Mouse (Mus musculus) kidney, adult 2 months (tissue): ENCODE measurements at regions not wholly inside any gene's neighbourhood (a gene's known extent, or its start where the extent isn't known, plus 50 kb on each side); places are given as distances from the start of the nearest gene placed in this dataset.

Experiments
- CTCF ChIP-seq: fragments of 200-500 bp; conservative IDR thresholded peaks from 2 replicates; pipeline ENCODE4 v1.5.1; 2011; ENCODE audit warnings: low read depth, mild to moderate bottlenecking, control low read depth, low read length, moderate library complexity, mixed read lengths; ENCODE audit not compliant: insufficient read depth, insufficient read length
- POLR2A ChIP-seq: fragments of 200-500 bp; IDR thresholded peaks from one replicate; pipeline ENCODE4 v1.6.1; 2011; ENCODE audit warnings: low read depth, low read length, control low read depth

DNA sequence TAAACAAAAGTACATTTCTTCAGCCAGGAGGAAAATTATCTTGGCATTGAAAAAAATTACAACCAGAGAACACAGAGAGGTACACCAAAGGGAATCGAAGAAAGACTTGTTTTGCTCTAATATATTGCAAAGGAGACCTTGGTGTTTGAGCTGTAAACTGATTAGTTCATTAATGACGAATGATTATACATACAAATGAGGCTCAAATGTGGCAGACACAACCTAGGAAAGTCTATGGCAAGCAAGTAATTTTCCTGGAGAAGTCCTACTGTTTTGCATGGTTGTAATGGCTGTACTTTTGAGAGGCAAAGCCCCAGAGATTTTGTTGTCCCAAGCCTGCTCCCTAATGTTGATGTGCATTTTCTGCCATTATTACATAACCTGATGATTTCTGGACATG lies 510.5 kb downstream of the Slitrk1 start:
- TF ChIP-seq CTCF = no peak
- TF ChIP-seq POLR2A = no peak
